Mouse (Mus musculus): ENCODE measurements around the gene Defa21.
"Not testable (repeated sequence)": the region's sequence is repeated elsewhere in the genome, so short reads cannot be mapped to it uniquely, and the experiment has no call there.

DNA sequence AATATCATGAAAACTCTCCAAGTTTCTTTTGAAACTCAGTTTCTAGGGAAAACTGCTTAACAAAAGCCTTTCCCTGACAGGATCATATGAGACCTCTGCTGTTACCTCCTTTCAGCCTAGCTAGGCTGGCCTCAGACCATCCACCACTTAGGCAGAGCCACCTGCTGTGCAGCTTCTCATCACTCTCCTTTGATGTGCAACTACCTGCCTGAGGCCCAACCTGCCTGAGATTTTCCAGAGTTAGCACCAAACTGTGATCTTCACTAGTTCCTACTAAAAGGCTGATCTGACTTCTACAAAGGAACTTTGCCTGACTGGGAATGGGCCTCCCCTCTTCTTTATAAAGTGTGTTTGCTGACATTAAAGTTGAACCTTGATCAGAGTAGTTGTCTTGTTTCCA is 31.3 kb upstream of the Defa21 start:
- not testable (repeated sequence) for TF ChIP-seq CTCF (IDR thresholded peaks at IDR 0.05; ENCODE audit: low read depth, low read length); POLR2A (IDR thresholded peaks at IDR 0.05; ENCODE audit: insufficient read depth, low read length)

Data from ES-Bruce4 (cell line).